Mouse (Mus musculus) T-helper 17 cell (primary cell): ENCODE data around the gene Wtap.
"Not testable (repeated sequence)": the region's sequence is repeated elsewhere in the genome, so short reads cannot be mapped to it uniquely, and the experiment has no call there.

ENCODE experiments used
- in situ Hi-C, 2 experiments: fragments of 300-600 bp; cut with MboI, MseI; formaldehyde crosslinking; loops; 1 replicate in 1 of 2; 2 replicates in 1 of 2; pipeline ENCODE4 v1.15.1; 2025; ENCODE audit warnings: high pct_unique_total_duplicates in 2 of 2

The Wtap gene

GRCm38 (mm10) chr17:12994069-12994468 is at the start of gene Wtap:
TSS of gene Wtap (minus strand) at chr17:12994169.
- in situ Hi-C loops: no loop called here

GRCm38 (mm10) chr17:13036627-13037192 is 42.7 kb upstream of the Wtap start:
- in situ Hi-C loops: loop anchor here in 1 of 2 experiments (5.0 kb wide), 1 partner anchor 296 kb away; no protein-coding TSS in a partner anchor

DNA sequence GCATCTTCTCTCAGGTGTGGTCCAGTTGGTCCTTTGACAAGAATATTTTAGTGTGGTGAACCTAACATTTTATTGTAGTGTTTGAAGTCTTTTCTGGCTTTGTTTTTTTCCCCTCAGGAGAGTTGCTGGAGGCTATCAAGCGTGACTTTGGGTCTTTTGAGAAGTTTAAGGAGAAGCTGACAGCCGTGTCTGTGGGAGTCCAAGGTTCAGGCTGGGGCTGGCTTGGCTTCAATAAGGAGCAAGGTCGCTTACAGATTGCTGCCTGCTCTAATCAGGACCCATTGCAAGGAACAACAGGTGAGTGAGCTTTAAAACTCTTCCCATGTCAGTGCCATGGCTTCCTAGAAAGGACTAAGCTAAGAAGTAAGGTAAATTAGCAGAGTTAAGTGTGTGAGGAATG is 19.3 kb upstream of the Wtap start:
- in situ Hi-C loops: no loop called here

GRCm38 (mm10) chr17:13009887-13010286 is 15.9 kb upstream of the Wtap start:
- in situ Hi-C loops: no loop called here

GRCm38 (mm10) chr17:13008528-13008927 is 14.6 kb upstream of the Wtap start:
- in situ Hi-C loops: no loop called here

GRCm38 (mm10) chr17:13007730-13008425 is 13.9 kb upstream of the Wtap start:
- in situ Hi-C loops: no loop called here

GRCm38 (mm10) chr17:13006984-13007383 is 13.0 kb upstream of the Wtap start:
- in situ Hi-C loops: no loop called here

DNA sequence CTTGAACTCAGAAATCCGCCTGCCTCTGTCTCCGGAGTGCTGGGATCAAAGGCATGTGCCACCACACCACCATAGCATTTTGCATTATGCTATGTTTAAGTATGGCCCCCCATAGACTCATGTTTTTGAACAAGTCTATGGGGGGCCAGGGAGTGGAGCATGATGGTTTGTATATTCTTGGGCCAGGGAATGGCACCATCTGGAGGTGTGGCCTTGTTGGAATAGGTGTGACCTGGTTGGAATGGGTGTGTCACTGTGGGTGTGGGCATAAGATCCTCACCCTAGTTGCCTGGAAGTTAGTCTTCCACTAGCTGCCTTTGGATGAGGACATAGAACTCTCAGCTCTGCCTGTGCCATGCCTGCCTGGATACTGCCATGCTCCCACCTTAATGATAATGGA is 12.6 kb upstream of the Wtap start, which contains the start of gene Sod2:
TSS of gene Sod2 (plus strand) at position 301 of the 400 bp plus-strand sequence.
- in situ Hi-C loops: not testable (repeated sequence)

GRCm38 (mm10) chr17:13004436-13004835 is 10.5 kb upstream of the Wtap start:
- in situ Hi-C loops: not testable (repeated sequence)

- in situ Hi-C loops: not testable (repeated sequence)
These were observed 8.3 kb upstream of the Wtap start for GRCm38 (mm10) chr17:13002243-13002642.

DNA sequence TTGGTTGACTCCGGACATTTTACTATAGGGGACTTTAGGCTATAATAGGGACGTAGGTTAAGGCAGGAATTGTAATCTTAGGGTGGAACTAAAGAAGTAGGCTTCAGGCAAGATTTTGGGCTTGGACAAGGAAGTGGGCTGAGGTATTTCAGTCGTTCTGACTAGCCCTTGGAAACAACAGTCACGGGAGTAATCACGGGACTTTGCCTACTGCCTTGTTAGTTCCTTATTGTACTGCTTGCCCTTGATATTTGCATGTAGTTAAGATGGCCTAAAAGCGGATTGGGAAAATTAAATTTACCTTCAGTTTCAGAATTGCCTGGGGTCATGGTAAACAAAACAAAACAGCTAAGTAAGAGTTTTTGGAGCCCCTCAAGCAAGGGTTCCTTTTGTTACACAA is 5.1 kb upstream of the Wtap start:
- in situ Hi-C loops: no loop called here

DNA sequence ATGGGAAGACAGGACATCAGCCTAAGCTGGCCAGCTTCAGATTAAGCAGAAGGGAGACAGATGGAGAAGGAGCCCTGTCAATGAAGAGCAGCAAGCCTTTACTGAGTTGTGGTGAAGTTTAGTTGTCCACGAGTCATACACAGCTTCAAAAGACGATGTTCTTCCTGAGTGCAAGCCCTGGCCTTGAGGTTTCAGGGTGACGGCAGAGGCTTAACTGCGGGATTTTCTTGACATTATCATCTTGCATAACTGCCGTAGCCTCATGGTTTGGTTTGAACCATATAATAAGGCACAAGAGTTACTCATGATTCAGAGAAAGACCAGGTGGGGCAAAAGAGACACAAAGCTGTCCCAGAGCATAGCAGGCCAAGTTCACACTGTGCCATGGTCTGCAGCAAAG is 3.9 kb upstream of the Wtap start:
- in situ Hi-C loops: no loop called here

GRCm38 (mm10) chr17:12996345-12996744 is 2.4 kb upstream of the Wtap start:
- in situ Hi-C loops: no loop called here

GRCm38 (mm10) chr17:12992470-12992991 is 1.4 kb downstream of the Wtap start:
- in situ Hi-C loops: no loop called here

DNA sequence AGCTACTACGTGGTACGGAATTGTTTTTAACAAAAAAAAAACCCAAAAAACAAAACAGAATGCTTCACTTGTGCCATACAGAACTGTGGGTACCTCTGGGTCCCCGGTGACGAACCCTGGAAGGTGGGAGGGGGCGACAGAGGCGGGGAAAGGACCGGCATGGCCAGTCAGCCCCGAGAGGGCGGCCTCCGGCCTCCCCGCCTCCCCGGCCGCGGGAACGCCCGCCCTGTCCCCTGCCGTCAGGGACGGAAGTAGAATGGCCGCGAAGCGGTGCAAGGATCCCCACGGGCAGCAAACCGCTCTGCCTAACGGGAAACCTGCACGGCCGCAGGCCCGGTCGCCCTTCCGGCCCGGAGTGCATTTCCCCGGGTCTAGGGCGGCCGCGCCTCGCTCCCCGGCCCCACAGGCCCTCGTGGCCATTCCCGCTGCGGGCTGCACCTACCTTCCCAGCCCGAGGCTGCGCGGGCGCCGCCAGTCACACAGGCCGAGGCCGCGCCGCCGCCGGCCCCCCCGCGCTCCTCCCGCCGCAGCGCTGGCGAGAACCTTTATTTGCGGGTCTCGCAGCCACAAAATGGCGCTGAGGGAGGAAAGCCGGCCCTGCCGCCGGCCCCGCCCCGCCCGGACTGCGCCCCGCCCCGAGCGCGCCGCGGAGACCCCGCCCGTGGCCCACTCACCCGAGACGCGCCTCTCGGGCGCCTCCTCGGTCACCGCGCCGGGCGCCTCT is 2.2 kb downstream of the Wtap start:
- in situ Hi-C loops: no loop called here

- in situ Hi-C loops: no loop called here
These were observed 2.8 kb downstream of the Wtap start for GRCm38 (mm10) chr17:12991194-12991634.

- in situ Hi-C loops: no loop called here
These were observed 3.3 kb downstream of the Wtap start for GRCm38 (mm10) chr17:12990567-12991145.

DNA sequence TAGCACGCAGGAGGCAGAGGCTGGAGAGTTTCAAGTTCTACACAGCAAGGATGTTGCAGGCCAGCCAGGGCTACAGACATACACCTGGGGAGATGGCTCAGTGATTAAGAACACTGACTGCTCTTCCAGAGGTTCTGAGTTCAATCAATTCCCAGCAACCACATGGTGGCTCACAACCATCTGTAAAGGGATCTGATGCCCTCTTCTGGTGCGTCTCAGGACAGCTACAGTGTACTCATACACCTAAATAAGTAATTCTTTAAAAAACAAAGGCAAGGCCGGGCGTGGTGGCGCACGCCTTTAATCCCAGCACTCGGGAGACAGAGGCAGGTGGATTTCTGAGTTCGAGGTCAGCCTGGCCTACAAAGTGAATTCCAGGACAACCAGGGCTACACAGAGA is 5.9 kb downstream of the Wtap start:
- in situ Hi-C loops: not testable (repeated sequence)

- in situ Hi-C loops: no loop called here
These were observed 10.0 kb downstream of the Wtap start for GRCm38 (mm10) chr17:12983988-12984387.

DNA sequence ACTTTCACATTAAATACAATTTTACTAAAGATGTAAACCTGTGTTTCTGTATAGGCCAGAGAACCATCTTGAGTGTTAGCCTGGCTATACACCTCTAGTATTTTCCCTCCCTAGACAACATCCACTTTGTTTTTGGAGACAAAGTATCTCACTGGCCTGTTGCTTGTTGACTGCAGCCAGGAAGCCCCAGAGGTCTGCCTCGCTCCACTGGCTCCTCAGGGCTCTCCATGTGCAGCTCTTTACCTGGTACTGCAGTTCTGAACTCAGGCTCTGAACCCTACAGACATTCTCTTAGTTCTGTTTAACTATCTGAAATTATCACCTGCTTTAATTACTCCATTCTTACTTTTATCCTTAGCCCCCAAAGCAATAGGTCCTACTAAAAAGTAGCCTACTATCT is 15.4 kb downstream of the Wtap start:
- in situ Hi-C loops: no loop called here

- in situ Hi-C loops: no loop called here
These were observed 20.1 kb downstream of the Wtap start for GRCm38 (mm10) chr17:12973851-12974250.

DNA sequence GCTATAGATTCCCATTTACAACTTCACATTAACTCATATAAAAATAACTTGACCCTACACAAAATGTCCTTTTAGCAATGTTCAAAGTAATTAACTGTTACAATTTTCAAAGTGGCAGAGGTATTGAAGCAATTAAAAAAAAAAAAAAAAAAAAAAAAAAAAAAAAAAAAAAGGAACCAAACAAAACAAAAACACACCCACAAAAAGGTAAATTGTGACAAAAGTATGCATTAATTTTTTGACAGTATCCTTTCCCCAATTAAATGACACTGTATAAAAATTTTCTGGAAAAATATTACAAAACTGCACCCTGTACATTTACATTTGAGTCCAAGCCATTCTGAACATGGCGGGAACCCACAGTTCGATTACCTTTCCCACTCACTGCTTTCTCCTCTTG is 26.8 kb downstream of the Wtap start:
- in situ Hi-C loops: loop anchor here in 1 of 2 experiments (10.0 kb wide), 1 partner anchor 1988 kb away; no protein-coding TSS in a partner anchor
